In genomic region chr11:100399320-100399719, GRCm38 (mm10) we compare ENCODE assay signal across 9 mouse cellular contexts. TPM values are rescaled to one million over a fixed set of nuclear protein-coding genes. Genes with fewer than 3 reads are reported as not detected.
DNase-seq lines count a peak whose midpoint lies in the region; ATAC-seq lines count a peak whose summit lies in the region.
"Had no signal": no experiment of that assay in that cellular context is flagged by ENCODE, and none has a peak within 500 bp of the region (broad histone marks: within the 10 kb centered on the region; RNA-seq: fewer than 3 reads in every experiment).

No protein-coding gene starts in this region.

- no peak overlapping the region for H3K4me2 ChIP-seq in kidney, embryonic 15.5 days
- H3K4me2 ChIP-seq in lung, embryonic 15.5 days, result peak overlapping the region; percentile 12; the same call in 1 of the 2 replicates
- no peak overlapping the region for H3K4me2 ChIP-seq in hindbrain, embryonic 11.5 days (replicated peaks; ENCODE audit: low read depth, low read length)

- ATAC-seq in kidney, embryonic 15.5 days (replicated peaks; ENCODE audit: low FRiP score), result no peak
- no peak for ATAC-seq in lung, embryonic 15.5 days (ENCODE audit: borderline replicate concordance, extremely low read depth, low FRiP score, low TSS enrichment)
- no peak for ATAC-seq in hindbrain, embryonic 11.5 days (ENCODE audit: low FRiP score)

- DNase-seq in kidney, adult 18-20 months, result no peak
- DNase-seq in ZHBTc4 (ENCODE audit: low read depth, low spot score), result peak; percentile 37
- DNase-seq in thymus, postnatal 10 days (ENCODE audit: low spot score in 2 of 2), result peak; percentile 49 to 57
- DNase-seq in hindbrain, embryonic 11.5 days (ENCODE audit: low spot score), result no peak
- DNase-seq in layer of hippocampus, adult 18-20 months (ENCODE audit: low spot score in 2 of 2), result no peak
- DNase-seq: kidney, adult 9 months; midbrain, embryonic 14.5 days had no signal

- 78% methylated on average over 9 of the region's 9 CpGs for WGBS in kidney, embryonic 15.5 days
- 67% methylated on average over 9 of the region's 9 CpGs for WGBS in lung, embryonic 15.5 days
- WGBS in hindbrain, embryonic 11.5 days, result 80% methylated on average over 9 of the region's 9 CpGs

- no peak overlapping the region for H3K9ac ChIP-seq in kidney, embryonic 15.5 days
- H3K9ac ChIP-seq in lung, embryonic 15.5 days, result no peak overlapping the region
- H3K9ac ChIP-seq in hindbrain, embryonic 11.5 days (ENCODE audit: low read depth, low read length), result no peak overlapping the region

- no peaks in the 10 kb centered on the region for H3K9me3 ChIP-seq in kidney, embryonic 15.5 days (replicated peaks)
- H3K9me3 ChIP-seq in lung, embryonic 15.5 days, result no peaks in the 10 kb centered on the region
- no peaks in the 10 kb centered on the region for H3K9me3 ChIP-seq in hindbrain, embryonic 11.5 days (ENCODE audit: control insufficient read depth, low read length)

- no peak overlapping the region for H3K4me3 ChIP-seq in kidney, embryonic 15.5 days (replicated peaks)
- no peak overlapping the region for H3K4me3 ChIP-seq in lung, embryonic 15.5 days
- no peak overlapping the region for H3K4me3 ChIP-seq in hindbrain, embryonic 11.5 days (ENCODE audit: low read depth, low read length)

- H3K4me1 ChIP-seq in kidney, embryonic 15.5 days, result peaks cover 66% of the 10 kb centered on the region
- peaks cover 71% of the 10 kb centered on the region for H3K4me1 ChIP-seq in lung, embryonic 15.5 days
- H3K4me1 ChIP-seq in hindbrain, embryonic 11.5 days (replicated peaks; ENCODE audit: control insufficient read depth, insufficient read depth, low read length), result no peaks in the 10 kb centered on the region; the same call in 1 of the 2 replicates

- H3K27me3 ChIP-seq in kidney, embryonic 15.5 days, result no peaks in the 10 kb centered on the region
- no peaks in the 10 kb centered on the region for H3K27me3 ChIP-seq in lung, embryonic 15.5 days
- peaks cover 16% of the 10 kb centered on the region for H3K27me3 ChIP-seq in hindbrain, embryonic 11.5 days (ENCODE audit: control insufficient read depth, insufficient read depth, low read length)

- H3K36me3 ChIP-seq in kidney, embryonic 15.5 days, result no peaks in the 10 kb centered on the region
- no peaks in the 10 kb centered on the region for H3K36me3 ChIP-seq in lung, embryonic 15.5 days
- H3K36me3 ChIP-seq in hindbrain, embryonic 11.5 days (ENCODE audit: control insufficient read depth, insufficient read depth, low read length), result no peaks in the 10 kb centered on the region

- H3K27ac ChIP-seq in kidney, embryonic 15.5 days, result peak overlapping the region; percentile 28; the same call in 1 of the 2 replicates
- 0 out of 2 replicates have a peak overlapping the region, but pooled peaks have one; percentile 42 for H3K27ac ChIP-seq in lung, embryonic 15.5 days
- H3K27ac ChIP-seq in hindbrain, embryonic 11.5 days (ENCODE audit: low read depth, low read length), result no peak overlapping the region

RNA-seq across cellular contexts. Expression of gene Jup, which starts 1.8 kb away (rescaled TPM):
- polyA plus RNA-seq in kidney, embryonic 15.5 days (2015; fragmentation: Nextera tagmentation; extraction: Ambion mirVana), result 107 and 121 TPM in 2 replicates
- polyA plus RNA-seq in lung, embryonic 15.5 days (2015; fragmentation: Nextera tagmentation; extraction: Ambion mirVana), result 122 and 136 TPM in 2 replicates
- polyA plus RNA-seq in hindbrain, embryonic 11.5 days (2014; fragmentation: Nextera tagmentation; extraction: Ambion mirVana), result 26.7 and 30.7 TPM in 2 replicates
- total RNA-seq in layer of hippocampus, adult 18-20 months (2021), result 10 to 100 TPM; 31.0 to 35.6 TPM

RNA-seq across cellular contexts. Expression of gene P3h4, which starts 15.3 kb away (rescaled TPM):
- 59.0 and 67.2 TPM in 2 replicates for polyA plus RNA-seq in kidney, embryonic 15.5 days (2015; fragmentation: Nextera tagmentation; extraction: Ambion mirVana)
- 71.5 and 73.4 TPM in 2 replicates for polyA plus RNA-seq in lung, embryonic 15.5 days (2015; fragmentation: Nextera tagmentation; extraction: Ambion mirVana)
- polyA plus RNA-seq in hindbrain, embryonic 11.5 days (2014; fragmentation: Nextera tagmentation; extraction: Ambion mirVana), result 19.6 and 22.9 TPM in 2 replicates
- total RNA-seq in layer of hippocampus, adult 18-20 months (2021), result 10 to 100 TPM in 1 of 2 experiments, 1 to 10 TPM in 1; 9.8 to 11.2 TPM

RNA-seq across cellular contexts. Expression of gene Fkbp10, which starts 16.2 kb away (rescaled TPM):
- polyA plus RNA-seq in kidney, embryonic 15.5 days (2015; fragmentation: Nextera tagmentation; extraction: Ambion mirVana), result 130 and 139 TPM in 2 replicates
- polyA plus RNA-seq in lung, embryonic 15.5 days (2015; fragmentation: Nextera tagmentation; extraction: Ambion mirVana), result 142 and 143 TPM in 2 replicates
- 38.7 and 46.1 TPM in 2 replicates for polyA plus RNA-seq in hindbrain, embryonic 11.5 days (2014; fragmentation: Nextera tagmentation; extraction: Ambion mirVana)
- total RNA-seq in layer of hippocampus, adult 18-20 months (2021), result 1 to 10 TPM; 5.4 to 5.8 TPM

RNA-seq across cellular contexts. Expression of gene Nt5c3b, which starts 42.3 kb away (rescaled TPM):
- 119 and 121 TPM in 2 replicates for polyA plus RNA-seq in kidney, embryonic 15.5 days (2015; fragmentation: Nextera tagmentation; extraction: Ambion mirVana)
- polyA plus RNA-seq in lung, embryonic 15.5 days (2015; fragmentation: Nextera tagmentation; extraction: Ambion mirVana), result 129 and 133 TPM in 2 replicates
- 92.6 and 96.0 TPM in 2 replicates for polyA plus RNA-seq in hindbrain, embryonic 11.5 days (2014; fragmentation: Nextera tagmentation; extraction: Ambion mirVana)
- 10 to 100 TPM; 48.8 to 53.4 TPM for total RNA-seq in layer of hippocampus, adult 18-20 months (2021)

RNA-seq across cellular contexts. Expression of gene Klhl10, which starts 42.4 kb away (rescaled TPM):
- polyA plus RNA-seq in kidney, embryonic 15.5 days (2015; fragmentation: Nextera tagmentation; extraction: Ambion mirVana), result 0.44 and 0.54 TPM in 2 replicates
- polyA plus RNA-seq in lung, embryonic 15.5 days (2015; fragmentation: Nextera tagmentation; extraction: Ambion mirVana), result 0.56 and 0.88 TPM in 2 replicates
- polyA plus RNA-seq in hindbrain, embryonic 11.5 days (2014; fragmentation: Nextera tagmentation; extraction: Ambion mirVana), result 0.66 and 0.68 TPM in 2 replicates
- 1 to 10 TPM in 1 of 2 experiments, under 1 TPM in 1; 0.74 to 1.2 TPM for total RNA-seq in layer of hippocampus, adult 18-20 months (2021)

Comparison
In these comparisons a context has a peak if more than half of its experiments do, and no peak if none do; other contexts are left out.
1. DNase-seq: peak in ZHBTc4 (single experiment) and thymus, postnatal 10 days (2 of 2); none in kidney, adult 18-20 months (single experiment), hindbrain, embryonic 11.5 days (single experiment) and layer of hippocampus, adult 18-20 months (0 of 2).